Mouse (Mus musculus) erythroblast, embryonic 14.5 days (primary cell): ENCODE data around the gene Oas1h.

Experiments
- GATA1 ChIP-seq: IDR thresholded peaks from 2 replicates; pipeline ENCODE4 v1.6.1; 2012; ENCODE audit warnings: low read length, inconsistent platforms, mixed read lengths
- TAL1 ChIP-seq: IDR thresholded peaks from 3 replicates; pipeline ENCODE4 v1.6.1; 2012; ENCODE audit warnings: low read length, inconsistent platforms, mixed read lengths

GRCm38 (mm10) chr5:120892243-120892660, 31.0 kb downstream of the Oas1h start:
- no peak for TF ChIP-seq GATA1
- no peak for TF ChIP-seq TAL1
